ENCODE assay signal across 20 mouse cellular contexts in the genomic region with DNA sequence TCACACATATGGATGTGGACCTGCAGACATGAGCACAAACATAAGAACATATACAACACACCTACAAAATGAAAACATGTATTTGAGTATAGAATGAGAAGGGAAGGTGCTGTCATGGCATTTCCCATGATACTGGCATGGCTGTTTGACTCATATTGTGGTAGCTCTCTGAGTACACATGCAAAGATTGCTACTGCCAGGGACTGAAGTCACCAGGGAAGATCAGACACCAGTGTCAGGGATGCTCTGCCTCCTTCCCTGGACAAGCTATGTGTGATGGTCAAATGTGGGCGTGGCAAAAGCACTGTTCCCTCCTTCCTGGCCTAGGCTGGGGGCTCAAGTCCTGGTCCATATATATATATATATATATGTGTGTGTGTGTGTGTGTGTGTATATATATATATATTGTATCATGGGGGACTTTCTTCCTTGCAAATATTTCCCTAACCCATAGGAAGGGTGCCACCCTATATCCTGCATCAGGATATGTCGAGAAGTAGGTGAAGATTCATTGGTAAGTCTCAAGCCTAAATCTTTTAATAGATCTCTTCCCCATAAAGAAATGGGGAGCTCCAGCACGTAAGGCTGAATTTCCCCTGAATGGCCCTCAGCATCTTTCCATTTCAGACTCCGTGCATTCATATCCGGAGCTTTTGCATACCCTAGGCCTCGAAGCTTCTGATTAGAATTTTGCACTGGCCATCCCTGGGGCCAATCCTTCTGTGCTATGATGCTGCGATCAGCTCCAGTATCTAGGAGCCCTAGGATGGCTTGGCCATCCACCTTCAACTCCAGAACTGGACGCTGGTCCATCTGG. TPM values are rescaled to one million over a fixed set of nuclear protein-coding genes. Genes with fewer than 3 reads are reported as not detected.
A peak's percentile ranks its signal among the peaks of the same experiment; 100 is the strongest.
DNase-seq lines count a peak whose midpoint lies in the region; ATAC-seq lines count a peak whose summit lies in the region.
"Not testable (repeated sequence)": the region's sequence is repeated elsewhere in the genome, so short reads cannot be mapped to it uniquely, and the experiment has no call there.
"Had no signal": no experiment of that assay in that cellular context is flagged by ENCODE, and none has a peak within 500 bp of the region (broad histone marks: within the 10 kb centered on the region; RNA-seq: fewer than 3 reads in every experiment).

No protein-coding gene starts in this region.

- peak; percentile 1 for DNase-seq in CD4-positive helper T cell, adult 2 months (ENCODE audit: low read depth, low spot score)
- not testable (repeated sequence) for DNase-seq in forebrain, embryonic 11.5 days (ENCODE audit: low spot score); liver, embryonic 11.5 days (ENCODE audit: low spot score)
- DNase-seq in spleen, postnatal 4 days (ENCODE audit: low spot score in 2 of 2), result peak; percentile 15 to 67
- DNase-seq in yolk sac, embryonic 10.5 days (ENCODE audit: low spot score), result peak; percentile 1

- H3K4me1 ChIP-seq in forebrain, embryonic 11.5 days (replicated peaks; ENCODE audit: control insufficient read depth, insufficient read depth, low read length); heart, embryonic 16.5 days (ENCODE audit: control insufficient read depth, insufficient read depth, low read length); kidney, embryonic 14.5 days (ENCODE audit: control insufficient read depth, insufficient read depth, low read length); liver, embryonic 11.5 days (replicated peaks; ENCODE audit: control insufficient read depth, insufficient read depth, low read length); lung, embryonic 16.5 days (replicated peaks; ENCODE audit: control insufficient read depth, insufficient read depth, low read length): not testable (repeated sequence)

- peaks cover 38% of the 10 kb centered on the region for H3K9me3 ChIP-seq in forebrain, embryonic 11.5 days (ENCODE audit: control insufficient read depth, low read length)
- peaks cover 52% of the 10 kb centered on the region for H3K9me3 ChIP-seq in heart, embryonic 16.5 days (replicated peaks; ENCODE audit: control insufficient read depth, low read length)
- peaks cover 42% of the 10 kb centered on the region for H3K9me3 ChIP-seq in kidney, embryonic 14.5 days (ENCODE audit: control insufficient read depth, low read length)
- H3K9me3 ChIP-seq in liver, embryonic 11.5 days (ENCODE audit: control insufficient read depth, low read length), result peaks cover 36% of the 10 kb centered on the region
- H3K9me3 ChIP-seq in lung, embryonic 16.5 days (ENCODE audit: control insufficient read depth, low read length), result peaks cover 43% of the 10 kb centered on the region

- ATAC-seq in forebrain, embryonic 11.5 days (replicated peaks; ENCODE audit: low FRiP score), result peak; percentile 67; the same call in 1 of the 2 replicates
- ATAC-seq in heart, embryonic 16.5 days (replicated peaks; ENCODE audit: extremely low read depth, insufficient read depth, low FRiP score), result 0 out of 2 replicates have a peak, but pooled peaks have one; percentile 45
- ATAC-seq in kidney, embryonic 14.5 days (ENCODE audit: low FRiP score, low TSS enrichment), result peak; percentile 68
- peak; percentile 33; the same call in 1 of the 2 replicates for ATAC-seq in liver, embryonic 11.5 days (replicated peaks; ENCODE audit: low FRiP score)
- ATAC-seq in lung, embryonic 16.5 days (ENCODE audit: low read depth), result peak; percentile 54; the same call in 1 of the 2 replicates

- H3K27me3 ChIP-seq in forebrain, embryonic 11.5 days (ENCODE audit: control insufficient read depth, insufficient read depth, low read length); heart, embryonic 16.5 days (ENCODE audit: control insufficient read depth, insufficient read depth, low read length); kidney, embryonic 14.5 days (ENCODE audit: control insufficient read depth, insufficient read depth, low read length); liver, embryonic 11.5 days (replicated peaks; ENCODE audit: control insufficient read depth, insufficient read depth, low read length); lung, embryonic 16.5 days (ENCODE audit: control insufficient read depth, insufficient read depth, low read depth, low read length): not testable (repeated sequence)

- not testable (repeated sequence) for H3K4me3 ChIP-seq in forebrain, embryonic 11.5 days (ENCODE audit: low read depth, low read length); heart, embryonic 16.5 days (ENCODE audit: low read length); kidney, embryonic 14.5 days (ENCODE audit: low read length); liver, embryonic 11.5 days (ENCODE audit: low read depth, low read length); lung, embryonic 16.5 days (ENCODE audit: low read length)

- H3K9ac ChIP-seq in forebrain, embryonic 11.5 days (ENCODE audit: low read length); heart, embryonic 16.5 days (ENCODE audit: low read length); kidney, embryonic 14.5 days (ENCODE audit: low read depth, low read length); liver, embryonic 11.5 days (ENCODE audit: low read depth, low read length); lung, embryonic 16.5 days (ENCODE audit: low read length): not testable (repeated sequence)

- not testable (repeated sequence) for H3K36me3 ChIP-seq in forebrain, embryonic 11.5 days (ENCODE audit: control insufficient read depth, insufficient read depth, low read length); heart, embryonic 16.5 days (ENCODE audit: control insufficient read depth, insufficient read depth); kidney, embryonic 14.5 days (ENCODE audit: control insufficient read depth, insufficient read depth, low read length); liver, embryonic 11.5 days (ENCODE audit: control insufficient read depth, insufficient read depth, low read length); lung, embryonic 16.5 days (ENCODE audit: control insufficient read depth, insufficient read depth, low read length)

- H3K27ac ChIP-seq in forebrain, embryonic 11.5 days (ENCODE audit: low read depth, low read length); heart, embryonic 16.5 days (ENCODE audit: low read length); kidney, embryonic 14.5 days (ENCODE audit: low read depth, low read length); liver, embryonic 11.5 days (ENCODE audit: low read depth, low read length); lung, embryonic 16.5 days (ENCODE audit: low read length): not testable (repeated sequence)

- H3K4me2 ChIP-seq in forebrain, embryonic 11.5 days (ENCODE audit: low read depth, low read length, severe bottlenecking); heart, embryonic 16.5 days (ENCODE audit: low read depth, low read length); kidney, embryonic 14.5 days (replicated peaks; ENCODE audit: low read depth, low read length); liver, embryonic 11.5 days; lung, embryonic 16.5 days (ENCODE audit: low read depth, low read length): not testable (repeated sequence)

- WGBS in forebrain, embryonic 11.5 days, result 90% methylated on average over 8 of the region's 8 CpGs
- WGBS in heart, embryonic 16.5 days, result 77% methylated on average over 8 of the region's 8 CpGs
- WGBS in kidney, embryonic 14.5 days, result 89% methylated on average over 8 of the region's 8 CpGs
- WGBS in liver, embryonic 11.5 days, result 83% methylated on average over 8 of the region's 8 CpGs
- WGBS in lung, embryonic 16.5 days, result 78% methylated on average over 8 of the region's 8 CpGs

RNA-seq across cellular contexts. Expression of gene Zfp978, which starts 39.1 kb away (rescaled TPM):
- 0.20 TPM in 1 of 2 replicates, not detected in the other for polyA plus RNA-seq in forebrain, embryonic 11.5 days (2014; fragmentation: Nextera tagmentation; extraction: Ambion mirVana)
- polyA plus RNA-seq in heart, embryonic 16.5 days (2015; fragmentation: Nextera tagmentation; extraction: Ambion mirVana), result not detected in 2 replicates
- polyA plus RNA-seq in kidney, embryonic 14.5 days (2014; fragmentation: Nextera tagmentation; extraction: Ambion mirVana), result 0.27 TPM in 1 of 2 replicates, not detected in the other
- 0.37 and 0.55 TPM in 2 replicates for polyA plus RNA-seq in liver, embryonic 11.5 days (2014; fragmentation: Nextera tagmentation; extraction: Ambion mirVana)
- 0.25 TPM in 1 of 2 replicates, not detected in the other for polyA plus RNA-seq in lung, embryonic 16.5 days (2015; fragmentation: Nextera tagmentation; extraction: Ambion mirVana)
- polyA plus RNA-seq: brain, embryonic 14.5 days; CD4-positive, CD25-positive, alpha-beta regulatory T cell, adult 4 months; cortical plate, adult 2 months; embryonic facial prominence, embryonic 12.5 days; gonadal fat pad, adult 2 months; heart, embryonic 14.5 days; inflammation-experienced regulatory T-cells, adult 6 months; macrophage; midbrain, embryonic 10.5 days; neural tube, embryonic 14.5 days; small intestine, adult 2 months; thymus, adult 2 months had no signal
